Mouse (Mus musculus) fat pad, adult 2 months (tissue): ENCODE results near the gene Myt1l.
A peak's percentile ranks its signal among the peaks of the same experiment; 100 is the strongest.

Experiments
- DNase-seq: peaks from one replicate; pipeline ENCODE4 v3.0.0-alpha.2; 2011; ENCODE audit warnings: low read depth, low spot score; ENCODE audit errors: extremely low read depth

Myt1l gene

DNA sequence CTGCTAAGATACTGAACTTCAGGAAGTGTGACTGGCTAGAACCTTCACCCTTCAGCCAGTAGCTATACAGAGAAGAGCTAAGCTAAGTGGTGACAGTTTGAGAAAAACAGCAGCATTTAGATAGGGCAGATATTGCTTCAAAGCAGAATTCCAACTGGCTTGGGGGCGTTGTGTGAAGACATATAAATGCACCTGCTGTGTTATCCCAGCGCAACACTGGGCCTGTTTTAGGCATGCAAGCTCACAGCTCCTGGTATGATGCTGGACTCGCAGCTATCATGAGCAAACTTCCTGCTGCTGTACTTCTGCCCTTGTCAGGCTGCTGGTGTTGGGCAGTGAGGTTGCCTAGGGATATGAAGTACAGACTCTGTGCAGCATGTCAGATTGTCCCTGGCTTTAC, 180.0 kb downstream of the Myt1l start:
- no peak for DNase-seq

DNA sequence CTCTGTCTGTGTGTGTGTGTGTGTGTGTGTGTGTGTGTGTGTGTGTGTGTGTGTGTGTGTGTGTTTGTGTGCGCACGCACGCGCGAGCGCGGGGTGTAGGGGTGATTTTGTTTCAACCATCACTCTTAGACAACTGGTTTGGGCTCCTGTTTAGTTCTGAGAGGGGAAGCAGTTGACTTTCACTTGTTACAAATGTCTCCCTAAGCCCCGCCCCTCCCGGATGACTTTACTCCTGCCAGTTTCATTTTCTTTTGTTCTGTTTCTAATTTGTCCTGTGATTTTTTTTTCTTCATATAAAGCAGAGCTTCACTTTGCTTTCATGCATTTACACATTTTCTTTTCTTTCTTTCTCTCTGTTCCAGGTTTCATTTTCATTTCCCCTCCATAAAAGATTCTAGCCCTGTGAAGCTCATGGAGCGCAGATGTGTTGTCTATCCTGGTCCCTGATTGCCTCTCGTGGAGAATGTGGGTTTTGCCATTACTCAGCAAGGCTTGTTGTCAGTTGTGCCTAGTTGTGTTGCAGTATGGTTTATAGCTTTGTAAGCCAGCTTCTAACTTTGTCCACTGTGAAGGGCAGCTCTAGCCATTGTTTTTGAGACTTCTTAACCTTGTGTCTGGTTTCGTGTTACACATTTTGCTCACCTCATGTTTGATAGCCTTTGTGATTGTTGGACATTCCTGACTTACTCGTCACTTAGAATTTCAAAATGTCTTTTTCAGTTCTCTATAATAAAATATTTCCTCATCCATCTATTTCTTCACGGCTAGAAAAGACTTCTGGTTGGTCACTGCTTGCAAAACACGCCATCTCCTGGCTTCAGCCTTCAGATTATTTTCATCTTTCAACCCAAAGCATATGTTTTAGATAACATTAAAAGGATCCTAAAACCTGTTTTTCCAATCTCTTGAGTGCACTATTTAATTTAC, 184.9 kb downstream of the Myt1l start:
- no peak for DNase-seq

DNA sequence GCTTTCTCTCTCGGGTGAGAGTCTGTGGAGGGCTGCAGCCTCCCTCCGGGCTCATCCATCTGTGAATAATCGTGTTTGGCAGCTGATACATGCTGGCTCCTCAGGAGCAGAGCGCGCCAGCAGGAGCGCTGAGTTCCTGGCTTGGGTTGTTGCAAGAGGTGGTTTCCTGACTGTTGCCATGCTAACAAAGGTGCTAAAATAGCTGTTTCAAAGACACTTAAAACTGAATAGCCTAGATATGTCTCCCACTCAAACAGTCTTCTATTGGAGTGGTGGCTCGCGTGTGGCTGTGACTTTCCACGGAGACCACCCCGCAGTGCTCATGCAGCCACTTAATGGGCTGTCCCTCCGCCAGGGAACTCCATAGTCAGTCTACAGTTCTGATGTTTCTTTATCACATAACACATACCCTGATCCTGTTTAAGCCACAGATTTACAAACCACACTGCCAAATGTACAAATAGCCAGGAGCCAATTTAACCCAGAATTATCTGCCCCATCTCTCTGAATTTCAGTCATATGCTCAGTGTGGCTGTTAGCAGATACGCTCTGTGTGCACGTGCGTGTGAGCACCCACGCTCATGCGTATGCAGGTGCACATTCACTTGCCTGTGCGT, 195.6 kb downstream of the Myt1l start:
- no peak for DNase-seq

DNA sequence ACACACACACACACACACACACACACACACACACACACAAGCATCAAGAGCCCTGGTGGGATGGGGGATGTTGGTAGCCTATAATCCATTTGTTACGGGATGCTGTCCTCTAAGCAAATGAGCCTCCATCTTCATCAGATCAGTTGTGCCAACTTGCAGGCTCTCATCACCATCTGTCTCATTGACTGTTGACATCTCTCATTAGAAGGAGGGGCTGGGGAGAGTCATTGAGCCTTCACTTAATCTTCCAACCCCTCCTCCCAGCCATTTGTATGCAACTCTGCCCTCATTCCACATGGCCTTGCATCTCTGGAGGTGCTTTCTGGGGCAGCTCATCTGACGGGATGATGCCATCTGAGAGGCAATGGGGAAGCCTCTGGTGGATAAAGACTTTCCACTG, 200.1 kb downstream of the Myt1l start:
- DNase-seq = no peak

DNA sequence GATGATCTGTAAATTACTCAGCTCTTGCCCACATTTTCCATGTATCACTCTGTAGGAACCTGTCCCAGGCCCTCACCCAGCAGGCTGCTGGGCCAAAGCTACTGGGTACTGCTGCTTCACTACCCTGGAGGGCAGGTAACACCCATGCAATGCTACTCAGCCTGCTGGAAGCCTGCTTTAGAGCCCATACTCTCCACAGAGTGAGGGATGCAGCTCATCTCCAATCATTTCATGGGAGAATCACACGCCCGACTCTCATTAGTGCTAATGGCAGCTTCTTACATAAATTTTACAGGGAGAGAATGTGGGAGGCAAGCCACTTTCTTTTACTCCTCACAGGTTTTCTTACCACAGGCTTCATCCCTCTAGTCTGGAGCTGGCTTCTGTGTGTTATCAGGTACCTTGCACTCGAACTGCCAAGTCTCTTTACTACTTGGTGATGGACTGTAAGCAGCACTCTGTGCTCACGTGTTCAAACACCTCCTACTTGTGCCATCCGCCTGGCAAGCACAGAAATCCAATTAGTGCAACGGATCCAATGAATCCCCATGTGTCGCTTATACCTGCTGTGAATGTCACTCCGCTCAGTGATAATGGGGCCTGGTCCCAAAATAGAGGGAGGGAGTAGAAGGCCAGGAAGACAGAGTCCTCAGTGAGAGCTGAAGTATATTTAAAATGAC, 212.3 kb downstream of the Myt1l start:
- DNase-seq = no peak

DNA sequence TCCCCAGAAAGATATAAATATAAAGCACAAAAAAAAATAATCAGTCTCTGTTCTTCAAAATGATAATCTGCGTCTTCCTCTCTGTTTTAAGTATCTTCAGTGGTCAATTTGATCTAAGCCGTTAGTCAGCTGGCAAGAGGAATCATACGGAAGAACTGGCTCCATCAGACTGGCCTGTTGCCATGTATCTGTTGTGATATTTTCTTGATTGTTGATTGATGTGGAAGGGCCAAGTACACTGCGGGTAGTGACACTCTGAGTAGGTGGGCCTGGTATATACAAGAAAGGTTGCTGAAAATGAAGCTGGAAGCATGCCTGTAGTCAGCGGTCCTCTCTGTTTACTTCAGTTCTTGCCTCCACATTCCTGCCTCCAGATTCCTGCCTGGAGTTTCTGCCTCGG, 213.0 kb downstream of the Myt1l start:
- no peak for DNase-seq

DNA sequence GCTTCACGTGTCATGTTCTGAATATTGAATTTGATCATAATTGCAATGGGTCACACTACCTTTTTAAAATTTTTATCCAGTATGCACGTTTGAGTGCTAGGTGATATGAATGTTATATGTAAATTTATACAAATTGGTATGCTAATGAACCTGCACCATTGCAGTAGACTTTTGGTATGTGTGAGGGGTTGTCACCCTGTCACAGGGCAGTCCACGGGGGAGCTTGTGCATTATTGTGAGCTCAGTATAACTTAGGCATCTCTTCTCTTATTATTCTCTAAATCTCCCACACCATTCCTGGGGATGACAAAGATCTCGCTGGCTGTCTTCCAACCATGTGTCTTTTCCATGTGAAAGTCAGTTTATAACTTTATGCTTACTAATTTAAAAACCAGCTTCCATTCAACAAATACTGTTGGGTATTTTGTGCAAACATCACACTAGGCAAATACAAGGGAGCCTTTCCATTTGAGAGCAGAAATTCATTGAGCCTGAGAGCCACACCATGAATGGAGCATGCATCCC, 222.5 kb downstream of the Myt1l start:
- DNase-seq = no peak

DNA sequence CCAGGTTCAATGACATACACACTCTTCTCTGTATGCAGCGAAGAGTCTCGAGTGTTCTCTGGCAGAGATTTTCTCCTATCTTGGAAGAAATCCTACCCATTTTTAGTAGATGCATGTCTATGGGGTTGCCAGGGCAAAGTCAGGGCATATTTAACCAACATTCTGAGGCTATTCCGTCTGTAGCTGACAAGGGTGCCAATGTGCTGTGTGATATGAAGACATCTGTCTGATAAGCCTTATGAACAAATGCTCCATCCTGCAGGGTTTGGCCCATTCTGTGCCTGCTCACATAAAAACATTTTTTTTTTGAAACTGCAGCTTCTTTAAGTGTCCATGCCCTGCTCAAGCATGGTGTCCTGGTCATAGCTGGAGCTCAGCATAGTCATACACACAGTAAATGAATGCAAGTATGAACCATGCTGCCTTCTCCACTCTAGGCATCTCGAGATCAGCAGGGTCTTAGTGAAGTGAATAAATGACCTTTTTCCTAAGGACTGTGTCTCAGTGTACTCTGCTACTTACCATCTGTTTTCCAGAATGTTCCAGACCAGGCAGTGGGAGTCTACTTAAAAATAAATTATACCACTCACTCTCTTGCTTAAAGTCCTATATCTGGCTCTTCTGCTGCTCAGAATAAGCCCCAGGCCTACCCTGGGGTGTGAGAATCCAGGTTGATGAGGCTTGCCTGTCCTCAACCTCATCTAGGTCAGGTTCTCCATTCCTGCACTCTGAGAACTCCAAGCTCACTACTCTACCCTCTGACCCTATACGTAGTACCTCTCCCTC, 227.1 kb downstream of the Myt1l start:
- DNase-seq = no peak

DNA sequence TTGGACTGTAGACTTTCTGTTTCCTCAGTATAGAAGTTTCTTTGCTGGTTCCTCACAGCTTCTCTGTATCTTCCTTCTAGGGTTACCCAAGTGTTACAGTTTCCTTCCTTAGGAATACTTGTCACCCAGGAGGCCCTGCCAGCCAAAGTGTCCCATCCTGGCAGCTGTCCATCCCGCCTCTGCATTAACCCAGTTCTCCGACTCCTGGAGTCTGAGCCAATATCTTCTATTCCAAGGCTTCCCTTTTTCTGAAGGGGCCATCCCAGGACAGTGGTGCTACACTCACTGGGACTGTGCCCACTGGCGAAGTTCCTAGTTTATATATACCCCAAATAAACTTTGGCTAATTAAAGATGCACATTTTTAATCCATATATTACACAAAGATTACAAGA, 227.7 kb downstream of the Myt1l start:
- DNase-seq = no peak

DNA sequence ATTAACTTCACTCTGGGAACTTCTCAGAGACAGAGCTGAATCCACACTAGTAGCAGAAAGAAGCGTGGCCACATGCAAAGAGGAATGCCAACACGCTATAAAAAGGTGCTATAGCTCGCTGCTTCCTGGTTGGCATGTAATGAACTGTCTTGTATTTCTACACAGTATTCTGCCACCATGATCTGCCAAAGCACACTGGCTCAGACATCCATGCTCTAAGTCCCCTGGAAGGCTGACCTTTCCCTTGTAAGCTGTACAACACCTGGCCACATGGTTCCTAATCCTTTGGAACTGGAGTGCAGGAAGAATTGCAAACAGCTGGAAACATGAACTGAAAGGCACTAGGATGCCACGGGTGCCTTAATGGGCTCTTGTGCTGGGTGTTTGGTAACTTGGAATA, 232.4 kb downstream of the Myt1l start:
- DNase-seq = peak; percentile 92

DNA sequence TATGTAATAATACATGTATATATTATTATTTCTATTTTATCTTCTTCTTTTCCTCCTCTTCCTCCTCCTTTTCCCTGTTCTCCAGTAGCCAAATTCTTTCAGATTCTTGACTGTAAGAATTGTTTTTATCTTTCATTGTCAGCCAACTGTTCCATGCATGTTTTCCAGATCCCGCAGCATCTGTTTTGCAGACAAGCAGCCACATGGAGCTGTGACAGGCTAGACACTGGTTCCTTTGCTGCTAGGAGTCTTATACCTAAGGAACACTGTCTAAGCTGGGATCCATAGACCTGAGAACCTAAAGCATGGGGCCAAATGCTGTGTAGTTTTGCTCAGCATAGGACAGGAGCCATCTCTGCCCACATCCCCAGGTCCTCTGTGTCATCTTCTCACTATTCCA, 238.0 kb downstream of the Myt1l start:
- DNase-seq = no peak

DNA sequence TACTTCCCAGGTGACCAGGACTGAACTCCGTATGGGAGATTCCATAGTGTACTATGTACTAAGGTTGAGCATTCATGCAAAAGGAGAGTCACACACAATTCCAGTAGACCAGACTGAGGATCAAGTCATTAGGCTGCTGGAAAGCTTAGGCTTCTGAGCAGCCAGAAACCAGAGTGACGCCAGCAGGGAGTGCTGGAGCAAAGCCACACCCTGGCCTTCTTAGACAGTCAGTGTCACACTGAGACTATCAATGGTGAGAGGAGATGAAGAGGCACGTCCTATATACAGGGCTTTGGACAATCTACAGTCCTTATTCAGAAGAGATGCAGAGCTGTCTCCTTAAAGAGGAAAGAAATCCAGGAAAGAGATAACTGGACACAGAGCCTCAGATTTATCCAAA, 243.6 kb downstream of the Myt1l start:
- DNase-seq = no peak

DNA sequence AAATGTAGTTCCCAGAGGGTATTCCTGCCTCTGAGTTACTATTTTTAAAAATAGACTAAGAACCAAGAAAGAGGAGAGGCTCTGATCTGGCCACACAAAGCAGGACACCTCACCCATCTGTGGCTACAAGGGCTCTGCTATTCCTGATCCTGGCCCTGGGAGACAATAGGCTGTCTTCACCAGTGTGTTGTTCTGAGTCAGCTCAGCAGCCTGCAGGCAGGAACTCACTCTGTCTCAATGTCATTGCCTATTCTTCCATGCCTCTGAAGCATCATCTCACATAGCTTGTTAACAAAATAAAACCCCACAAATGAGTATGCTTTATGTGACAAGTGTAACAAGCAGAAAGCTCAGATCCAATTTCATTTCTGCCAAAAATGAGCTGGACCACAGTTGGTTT, 244.2 kb downstream of the Myt1l start:
- DNase-seq = no peak

DNA sequence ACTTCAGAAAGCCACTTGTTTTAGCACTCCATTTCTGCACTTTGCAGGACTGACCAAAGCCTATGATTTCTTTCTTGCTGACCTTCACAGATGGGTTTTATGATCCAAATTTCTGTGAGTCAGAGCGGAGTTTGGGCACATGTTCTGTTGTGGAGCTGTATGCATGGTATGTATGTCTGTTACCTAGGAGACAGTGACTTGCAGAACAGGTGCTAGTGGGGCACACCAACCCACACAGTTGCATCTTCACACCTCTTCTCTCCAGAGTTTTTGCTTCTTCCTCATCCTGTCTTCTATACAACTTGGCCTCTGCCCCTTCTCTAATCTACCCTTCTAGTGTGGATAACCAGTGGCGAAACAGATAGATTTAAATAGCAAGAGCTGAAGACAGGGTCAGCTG, 250.7 kb downstream of the Myt1l start:
- no peak for DNase-seq

DNA sequence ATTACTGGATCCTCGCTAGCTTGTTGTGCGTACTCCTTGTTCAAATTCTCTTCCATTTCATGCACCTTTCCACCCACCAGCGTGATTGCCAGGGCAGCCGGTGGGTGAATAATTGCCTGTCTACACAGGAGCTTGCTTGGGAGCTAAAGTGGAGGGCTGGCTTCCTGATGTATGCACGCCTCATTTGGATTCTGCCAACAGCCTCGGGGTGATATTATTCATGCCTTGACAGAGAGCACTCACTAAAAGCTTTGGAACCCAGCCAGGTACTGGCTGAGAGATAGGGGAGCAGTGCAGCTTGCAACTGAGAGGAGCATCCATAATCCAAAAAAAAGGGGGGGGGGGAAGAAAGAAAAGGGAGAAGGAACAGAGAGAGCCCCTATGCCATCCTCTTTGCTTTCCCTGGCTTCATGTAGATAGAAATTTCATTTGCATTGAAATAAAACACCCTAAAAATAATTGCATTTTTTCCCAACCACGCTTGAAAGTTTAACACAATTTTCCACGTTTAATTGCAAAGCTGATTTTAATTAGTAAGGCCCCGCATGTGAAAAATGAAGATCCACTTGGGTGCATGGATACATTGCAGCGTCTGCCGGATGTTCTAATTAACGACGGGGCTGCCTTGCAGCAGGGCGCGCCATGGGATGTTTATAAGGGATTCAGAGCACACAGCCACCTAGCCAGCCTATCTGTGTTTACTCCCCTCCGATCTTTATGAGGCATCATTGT, 261.3 kb downstream of the Myt1l start:
- DNase-seq = peak; percentile 46

DNA sequence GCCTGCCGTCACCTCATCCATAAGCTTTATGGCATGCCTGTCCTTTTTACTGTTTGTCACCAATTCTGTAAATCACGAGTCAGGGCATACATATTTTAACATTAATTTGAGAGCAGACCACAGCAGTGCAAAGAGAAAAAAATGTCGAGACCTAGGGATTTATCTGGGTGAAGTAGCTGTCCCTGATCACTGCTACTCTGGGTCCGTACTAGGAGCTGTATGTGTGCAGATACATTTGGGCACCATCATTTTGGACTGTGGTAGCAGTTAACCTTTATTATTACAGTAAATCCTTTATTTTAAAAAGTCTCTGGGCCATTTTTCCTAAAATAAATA, 261.8 kb downstream of the Myt1l start:
- DNase-seq = no peak

DNA sequence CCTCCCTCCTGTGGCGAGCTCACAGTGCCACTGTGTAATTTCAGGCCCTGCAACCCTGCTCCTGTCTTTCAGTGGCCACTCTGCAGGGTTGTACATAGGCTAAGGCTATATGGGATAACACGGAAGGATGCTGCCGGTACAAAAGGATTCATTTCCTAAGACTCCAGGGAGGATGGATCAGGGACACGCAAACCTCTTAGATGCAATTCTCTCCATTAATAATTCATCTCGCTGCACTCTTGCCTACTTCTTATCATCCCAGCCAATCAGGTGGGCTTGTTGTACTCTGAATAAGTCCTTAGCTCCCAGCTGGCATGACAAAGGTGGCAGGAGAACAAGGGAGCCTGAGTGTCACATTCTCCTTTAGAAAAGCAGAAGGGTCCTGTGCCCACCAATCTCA, 264.8 kb downstream of the Myt1l start:
- no peak for DNase-seq

DNA sequence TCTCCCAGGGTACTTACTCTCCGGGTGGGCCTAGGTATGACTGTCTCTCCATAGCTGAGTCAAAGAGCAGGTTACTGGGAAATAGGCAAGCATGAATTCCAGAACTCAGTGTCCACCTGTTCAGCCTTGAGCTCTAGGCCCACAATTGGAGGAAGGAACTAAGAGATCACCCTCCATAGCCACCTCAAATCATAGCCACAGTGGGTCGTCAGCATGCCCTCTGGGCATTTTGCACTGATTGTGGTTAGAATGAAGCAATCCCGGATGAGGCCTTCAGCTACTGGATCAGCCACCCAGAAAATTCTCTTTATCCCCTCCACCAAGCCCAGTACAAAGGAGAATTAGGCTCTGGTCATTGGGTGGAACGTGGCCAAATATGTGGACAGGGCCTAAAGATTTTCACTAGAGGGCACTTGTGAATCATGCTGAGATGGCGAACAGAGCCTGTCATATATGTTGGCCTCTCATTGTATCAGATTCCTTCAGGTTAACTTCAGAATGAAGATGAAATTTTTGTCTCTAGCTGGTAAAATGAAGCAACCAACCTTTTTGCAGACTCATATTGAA, 267.0 kb downstream of the Myt1l start:
- DNase-seq = no peak

DNA sequence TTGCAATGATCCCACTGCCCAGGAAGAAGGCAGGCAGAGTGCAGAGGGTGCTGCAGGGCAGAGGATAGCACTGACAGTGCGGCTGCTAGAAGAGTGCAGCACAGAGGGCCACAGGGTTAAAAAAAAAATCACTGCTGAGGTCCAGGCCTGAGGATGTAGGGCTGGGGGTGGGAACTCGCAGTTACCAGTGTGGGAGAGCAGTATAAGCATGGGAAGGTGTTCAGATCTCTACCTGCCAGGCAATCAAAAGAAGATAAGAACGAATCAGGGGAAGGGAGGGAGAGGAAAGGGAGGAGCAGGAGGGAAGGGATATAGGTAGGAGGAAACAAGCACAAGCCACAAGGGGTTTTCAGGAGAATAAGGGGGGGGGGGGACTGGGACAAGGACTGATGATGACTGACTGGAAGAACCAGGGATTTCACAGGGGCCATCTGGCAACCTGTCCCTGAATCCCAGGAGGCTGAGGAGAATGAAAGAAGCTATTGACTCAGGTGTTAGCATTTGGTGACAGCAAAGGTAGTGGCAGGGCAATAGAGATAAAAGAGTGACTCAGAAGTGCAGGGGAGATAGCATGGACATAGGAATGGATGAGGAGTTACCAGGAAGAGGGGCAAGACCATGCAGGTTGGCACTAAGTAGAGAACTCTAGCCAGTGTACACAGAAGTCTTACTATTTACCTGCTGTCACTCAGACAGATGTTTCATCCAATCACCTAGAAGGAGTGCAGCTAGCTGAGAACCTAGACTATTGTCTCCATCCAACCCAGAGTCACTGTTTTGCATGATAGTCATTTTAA, 270.6 kb downstream of the Myt1l start:
- DNase-seq = no peak
